Mouse (Mus musculus) myocyte (in vitro differentiated cells): ENCODE results near the gene Kras. TPM values are rescaled to one million over a fixed set of nuclear protein-coding genes. Genes with fewer than 3 reads are reported as not detected.

Experiments
- H3K27me3 ChIP-seq: one replicate; pipeline ENCODE4 v1.6.1; 2011; ENCODE audit not compliant: control insufficient read depth, insufficient read depth, insufficient read length
- H3K36me3 ChIP-seq: one replicate; pipeline ENCODE4 v1.6.1; 2011; ENCODE audit not compliant: control insufficient read depth, insufficient read depth
- H3K4me2 ChIP-seq: one replicate; pipeline ENCODE4 v1.6.1; 2011; ENCODE audit warnings: low read depth, control low read depth
- H3K4me3 ChIP-seq: one replicate; pipeline ENCODE4 v1.5.1; 2011; ENCODE audit warnings: mild to moderate bottlenecking, control low read depth, moderate library complexity
- H3K79me2 ChIP-seq: one replicate; pipeline ENCODE4 v1.6.1; 2011; ENCODE audit not compliant: control insufficient read depth, insufficient read depth
- H3ac ChIP-seq: one replicate; pipeline ENCODE4 v1.6.1; 2011; ENCODE audit not compliant: control insufficient read depth, insufficient read length
- CEBPB ChIP-seq: IDR thresholded peaks from 2 replicates; pipeline ENCODE4 v1.6.1; 2011; ENCODE audit warnings: mild to moderate bottlenecking, moderate library complexity; ENCODE audit not compliant: poor library complexity, insufficient read depth, severe bottlenecking
- E2F4 ChIP-seq: IDR thresholded peaks from one replicate; pipeline ENCODE4 v1.6.1; 2011; ENCODE audit warnings: mild to moderate bottlenecking, control low read depth, moderate library complexity; ENCODE audit not compliant: insufficient read depth
- MAX ChIP-seq: IDR thresholded peaks from one replicate; pipeline ENCODE4 v1.6.1; 2011; ENCODE audit warnings: low read depth, mild to moderate bottlenecking, control low read depth
- MYOD1 ChIP-seq, 3 experiments: IDR thresholded peaks; one replicate each; pipeline ENCODE4 v1.6.1; 2011; ENCODE audit warnings: control low read depth in 2 of 3, low read depth in 2 of 3, mild to moderate bottlenecking in 2 of 3, moderate library complexity in 1 of 3; ENCODE audit not compliant: insufficient read length in 2 of 3, control insufficient read depth in 1 of 3
- MYOG ChIP-seq, 3 experiments: IDR thresholded peaks; one replicate each; pipeline ENCODE4 v1.6.1; 2011; ENCODE audit warnings: control low read depth in 2 of 3, low read depth in 2 of 3, mild to moderate bottlenecking in 2 of 3; ENCODE audit not compliant: insufficient read length in 2 of 3, control insufficient read depth in 1 of 3, insufficient read depth in 1 of 3
- POLR2A ChIP-seq: IDR thresholded peaks from one replicate; pipeline ENCODE4 v1.6.1; 2011; ENCODE audit warnings: low read depth, mild to moderate bottlenecking, control low read depth, moderate library complexity; ENCODE audit not compliant: insufficient read length
- POLR2AphosphoS2 ChIP-seq: IDR thresholded peaks from one replicate; pipeline ENCODE4 v1.6.1; 2011; ENCODE audit warnings: low read depth, control low read depth; ENCODE audit not compliant: insufficient read length
- REST ChIP-seq: IDR thresholded peaks from one replicate; pipeline ENCODE4 v1.6.1; 2011; ENCODE audit warnings: mild to moderate bottlenecking, control low read depth, moderate library complexity; ENCODE audit not compliant: insufficient read depth, insufficient read length
- SRF ChIP-seq: IDR thresholded peaks from one replicate; pipeline ENCODE4 v1.6.1; 2011; ENCODE audit warnings: low read depth; ENCODE audit not compliant: control insufficient read depth, insufficient read length
- TCF12 ChIP-seq: IDR thresholded peaks from one replicate; pipeline ENCODE4 v1.6.1; 2011; ENCODE audit warnings: mild to moderate bottlenecking, control low read depth; ENCODE audit not compliant: poor library complexity, insufficient read depth, severe bottlenecking
- TCF3 ChIP-seq: IDR thresholded peaks from one replicate; pipeline ENCODE4 v1.6.1; 2011; ENCODE audit warnings: low read depth, control low read depth; ENCODE audit not compliant: insufficient read length
- USF1 ChIP-seq: IDR thresholded peaks from one replicate; pipeline ENCODE4 v1.6.1; 2011; ENCODE audit warnings: low read depth, mild to moderate bottlenecking, control low read depth, moderate library complexity
- polyA plus RNA-seq: library from polyadenylated mRNA; unstranded; fragments of >200 nt; fragmentation: generic; extraction: Trizol; gene quantifications from one replicate; pipeline ENCODE4 v1.2.1, GENCODE M21; 2012; ENCODE audit warnings: missing spikeins

Gene Kras
- polyA plus RNA-seq, 1 experiment = 15.8 TPM

- Histone ChIP-seq H3K4me2 (no peak overlapping the region), H3K79me2 (no peaks in the 10 kb centered on the region), H3K36me3 (no peaks in the 10 kb centered on the region), H3K4me3 (no peak overlapping the region), H3ac (no peak overlapping the region), H3K27me3 (no peaks in the 10 kb centered on the region)
- TF ChIP-seq USF1 (no peak), MAX (no peak), MYOG (IDR thresholded peaks at IDR 0.05; ENCODE audit: control insufficient read depth in 1 of 3, insufficient read depth in 1 of 3, insufficient read length in 2 of 3, low read depth in 2 of 3) (no peak), E2F4 (no peak)
These were observed 45.6 kb downstream of the Kras start for GRCm38 (mm10) chr6:145204440-145204839.

GRCm38 (mm10) chr6:145202432-145203125, 47.5 kb downstream of the Kras start:
- no peak overlapping the region for H3ac ChIP-seq
- H3K36me3 ChIP-seq = no peaks in the 10 kb centered on the region
- no peaks in the 10 kb centered on the region for H3K79me2 ChIP-seq
- no peak overlapping the region for H3K4me3 ChIP-seq
- no peaks in the 10 kb centered on the region for H3K27me3 ChIP-seq
- no peak for TF ChIP-seq MYOG (IDR thresholded peaks at IDR 0.05; ENCODE audit: control insufficient read depth in 1 of 3, insufficient read depth in 1 of 3, insufficient read length in 2 of 3, low read depth in 2 of 3)
- no peak for TF ChIP-seq POLR2AphosphoS2
- no peak for TF ChIP-seq REST
- no peak for TF ChIP-seq E2F4
- TF ChIP-seq TCF3 = no peak
- no peak for TF ChIP-seq TCF12
- TF ChIP-seq CEBPB = no peak
- no peak for TF ChIP-seq USF1
- no peak for TF ChIP-seq MYOD1 (IDR thresholded peaks at IDR 0.05; ENCODE audit: control insufficient read depth in 1 of 3, insufficient read length in 2 of 3, low read depth in 2 of 3)
- no peak for TF ChIP-seq SRF
- TF ChIP-seq MAX = no peak
- no peak for TF ChIP-seq POLR2A
- peak overlapping the region; percentile 34 for H3K4me2 ChIP-seq

- Histone ChIP-seq H3K36me3 (no peaks in the 10 kb centered on the region), H3K27me3 (no peaks in the 10 kb centered on the region), H3ac (no peak overlapping the region), H3K4me3 (no peak overlapping the region), H3K79me2 (no peaks in the 10 kb centered on the region), H3K4me2 (no peak overlapping the region)
- TF ChIP-seq TCF12 (no peak), SRF (no peak), MYOG (IDR thresholded peaks at IDR 0.05; ENCODE audit: control insufficient read depth in 1 of 3, insufficient read depth in 1 of 3, insufficient read length in 2 of 3, low read depth in 2 of 3) (no peak), MAX (no peak), POLR2AphosphoS2 (no peak), USF1 (no peak), REST (no peak), TCF3 (no peak), MYOD1 (IDR thresholded peaks at IDR 0.05; ENCODE audit: control insufficient read depth in 1 of 3, insufficient read length in 2 of 3, low read depth in 2 of 3) (no peak), E2F4 (no peak), POLR2A (no peak), CEBPB (no peak)
These were observed 51.9 kb downstream of the Kras start for GRCm38 (mm10) chr6:145197949-145198686.

GRCm38 (mm10) chr6:145193446-145193845, 56.6 kb downstream of the Kras start:
- H3ac ChIP-seq = no peak overlapping the region
- TF ChIP-seq TCF3 (no peak), CEBPB (no peak), E2F4 (no peak), MYOD1 (IDR thresholded peaks at IDR 0.05; ENCODE audit: control insufficient read depth in 1 of 3, insufficient read length in 2 of 3, low read depth in 2 of 3) (no peak), MYOG (IDR thresholded peaks at IDR 0.05; ENCODE audit: control insufficient read depth in 1 of 3, insufficient read depth in 1 of 3, insufficient read length in 2 of 3, low read depth in 2 of 3) (no peak), POLR2AphosphoS2 (no peak), USF1 (no peak), TCF12 (no peak), MAX (no peak), REST (no peak), POLR2A (no peak), SRF (no peak)
- H3K36me3 ChIP-seq = no peaks in the 10 kb centered on the region
- no peaks in the 10 kb centered on the region for H3K79me2 ChIP-seq
- no peak overlapping the region for H3K4me2 ChIP-seq
- H3K27me3 ChIP-seq = no peaks in the 10 kb centered on the region
- no peak overlapping the region for H3K4me3 ChIP-seq
